9 mouse cellular contexts compared by ENCODE assay signal in genomic region chr12:69447322-69447827, GRCm38 (mm10).
DNase-seq lines count a peak whose midpoint lies in the region; ATAC-seq and TF ChIP-seq lines count a peak whose summit lies in the region.
"Had no signal": no experiment of that assay in that cellular context is flagged by ENCODE, and none has a peak within 500 bp of the region (broad histone marks: within the 10 kb centered on the region; RNA-seq: fewer than 3 reads in every experiment).

No protein-coding gene starts in this region.

- no peak for ATAC-seq in intestine, postnatal 0 days

- TF ChIP-seq POLR2A in kidney, adult 2 months (IDR thresholded peaks at IDR 0.05; ENCODE audit: low read depth, low read length), result no peak
- TF ChIP-seq POLR2A in myocyte (IDR thresholded peaks at IDR 0.05; ENCODE audit: insufficient read length, low read depth), result no peak

- DNase-seq in kidney, adult 2 months, result peak; percentile 38
- no peak for DNase-seq in kidney, adult 11 months
- no peak for DNase-seq in embryonic facial prominence, embryonic 10.5 days (ENCODE audit: low spot score)
- DNase-seq in left cerebral cortex, adult 11 months (ENCODE audit: low spot score), result no peak
- DNase-seq in adrenal gland, postnatal 4 days (ENCODE audit: low spot score in 2 of 2), result no peak
- no peak for DNase-seq in urinary bladder, postnatal 10 days (ENCODE audit: low spot score)

- H3K79me2 ChIP-seq in myocyte (ENCODE audit: control insufficient read depth, insufficient read depth), result no peaks in the 10 kb centered on the region

- H3K27me3 ChIP-seq in kidney, adult 2 months (replicated peaks; ENCODE audit: control insufficient read depth, insufficient read depth, low read length), result no peaks in the 10 kb centered on the region
- 0 out of 2 replicates have a peak, but pooled peaks cover 7% of the 10 kb centered on the region for H3K27me3 ChIP-seq in embryonic facial prominence, embryonic 10.5 days (replicated peaks; ENCODE audit: low read depth, poor library complexity, severe bottlenecking)
- no peaks in the 10 kb centered on the region for H3K27me3 ChIP-seq in intestine, postnatal 0 days (replicated peaks; ENCODE audit: control insufficient read depth, insufficient read depth, low read length)
- no peaks in the 10 kb centered on the region for H3K27me3 ChIP-seq in myocyte (ENCODE audit: control insufficient read depth, insufficient read depth, insufficient read length)
- H3K27me3 ChIP-seq: Patski had no signal

- no peak overlapping the region for H3K4me3 ChIP-seq in kidney, adult 2 months (ENCODE audit: insufficient read depth, low read depth, low read length)
- H3K4me3 ChIP-seq in embryonic facial prominence, embryonic 10.5 days, result no peak overlapping the region
- peak overlapping the region; percentile 7; the same call in 1 of the 2 replicates for H3K4me3 ChIP-seq in intestine, postnatal 0 days (ENCODE audit: low read depth, low read length)
- H3K4me3 ChIP-seq in myocyte, result peak overlapping the region; percentile 3

- H3K4me1 ChIP-seq in kidney, adult 2 months (ENCODE audit: control insufficient read depth, insufficient read depth, low read length), result peaks cover 15% of the 10 kb centered on the region
- peaks cover 31% of the 10 kb centered on the region for H3K4me1 ChIP-seq in embryonic facial prominence, embryonic 10.5 days
- H3K4me1 ChIP-seq in intestine, postnatal 0 days (replicated peaks; ENCODE audit: control insufficient read depth, insufficient read depth, low read length), result peaks cover 20% of the 10 kb centered on the region

- WGBS in kidney, adult 2 months, result 65% methylated on average over 9 of the region's 9 CpGs
- WGBS in embryonic facial prominence, embryonic 10.5 days, result 77% methylated on average over 9 of the region's 9 CpGs
- WGBS in intestine, postnatal 0 days, result 39% methylated on average over 9 of the region's 9 CpGs

- no peak overlapping the region for H3K9ac ChIP-seq in intestine, postnatal 0 days (ENCODE audit: low read depth, low read length)

- no peaks in the 10 kb centered on the region for H3K9me3 ChIP-seq in embryonic facial prominence, embryonic 10.5 days
- no peaks in the 10 kb centered on the region for H3K9me3 ChIP-seq in intestine, postnatal 0 days (ENCODE audit: control insufficient read depth)

- peak overlapping the region; percentile 41 for H3K27ac ChIP-seq in kidney, adult 2 months (ENCODE audit: insufficient read depth, low read depth, low read length)
- peak overlapping the region; percentile 83 for H3K27ac ChIP-seq in embryonic facial prominence, embryonic 10.5 days (replicated peaks)
- peak overlapping the region; percentile 36; the same call in 1 of the 2 replicates for H3K27ac ChIP-seq in intestine, postnatal 0 days (ENCODE audit: low read depth, low read length)

- no peak for TF ChIP-seq CTCF in kidney, adult 2 months (conservative IDR thresholded peaks at IDR 0.05; ENCODE audit: insufficient read depth, insufficient read length, low read depth, low read length)
- TF ChIP-seq CTCF in intestine, postnatal 0 days (IDR thresholded peaks at IDR 0.05; ENCODE audit: low read depth), result no peak

- no peaks in the 10 kb centered on the region for H3K36me3 ChIP-seq in kidney, adult 2 months (ENCODE audit: control insufficient read depth, insufficient read depth, low read length)
- no peaks in the 10 kb centered on the region for H3K36me3 ChIP-seq in embryonic facial prominence, embryonic 10.5 days (replicated peaks)
- no peaks in the 10 kb centered on the region for H3K36me3 ChIP-seq in intestine, postnatal 0 days (ENCODE audit: control insufficient read depth, insufficient read depth)
- no peaks in the 10 kb centered on the region for H3K36me3 ChIP-seq in myocyte (ENCODE audit: control insufficient read depth, insufficient read depth)

- peak overlapping the region; percentile 51 for H3K4me2 ChIP-seq in intestine, postnatal 0 days (replicated peaks; ENCODE audit: low read depth)
- peak overlapping the region; percentile 77 for H3K4me2 ChIP-seq in myocyte (ENCODE audit: low read depth)

- no peak overlapping the region for H3ac ChIP-seq in myocyte (ENCODE audit: control insufficient read depth, insufficient read length)

TF ChIP-seq in myocyte, 11 proteins besides CTCF, POLR2A, EP300 and RAD21:
- no peak for TF ChIP-seq SRF (IDR thresholded peaks at IDR 0.05; ENCODE audit: control insufficient read depth, insufficient read length, low read depth)
- TF ChIP-seq MAX (IDR thresholded peaks at IDR 0.05; ENCODE audit: low read depth), result no peak
- TF ChIP-seq USF1 (IDR thresholded peaks at IDR 0.05; ENCODE audit: low read depth), result no peak
- TF ChIP-seq TCF3 (IDR thresholded peaks at IDR 0.05; ENCODE audit: insufficient read length, low read depth), result no peak
- no peak for TF ChIP-seq E2F4 (IDR thresholded peaks at IDR 0.05; ENCODE audit: insufficient read depth)
- TF ChIP-seq CEBPB (IDR thresholded peaks at IDR 0.05; ENCODE audit: insufficient read depth, poor library complexity, severe bottlenecking), result no peak
- TF ChIP-seq POLR2AphosphoS2 (IDR thresholded peaks at IDR 0.05; ENCODE audit: insufficient read length, low read depth), result no peak
- TF ChIP-seq MYOG (IDR thresholded peaks at IDR 0.05; ENCODE audit: control insufficient read depth in 1 of 3, insufficient read depth in 1 of 3, insufficient read length in 2 of 3, low read depth in 2 of 3), result no peak
- TF ChIP-seq MYOD1 (IDR thresholded peaks at IDR 0.05; ENCODE audit: control insufficient read depth in 1 of 3, insufficient read length in 2 of 3, low read depth in 2 of 3), result no peak
- TF ChIP-seq TCF12 (IDR thresholded peaks at IDR 0.05; ENCODE audit: insufficient read depth, poor library complexity, severe bottlenecking), result no peak
- TF ChIP-seq REST (IDR thresholded peaks at IDR 0.05; ENCODE audit: insufficient read depth, insufficient read length), result no peak

Comparison
In these comparisons a context has a peak if more than half of its experiments do, and no peak if none do; other contexts are left out.
1. H3K4me3 ChIP-seq: peak in intestine, postnatal 0 days (single experiment) and myocyte (single experiment); none in kidney, adult 2 months (single experiment) and embryonic facial prominence, embryonic 10.5 days (single experiment).
2. Peak in every context shown above with its lines, with median percentiles within 50 percentile points of each other: H3K27ac ChIP-seq.